Mouse (Mus musculus): ENCODE measurements around the gene Zkscan5. TPM values are rescaled to one million over a fixed set of nuclear protein-coding genes. Genes with fewer than 3 reads are reported as not detected.

The Zkscan5 gene
- polyA plus RNA-seq, 1 experiment from 2014 or later, result 14.0 TPM

- ATAC-seq, result peak; percentile 91
- in situ Hi-C loops (cut with MboI; ENCODE audit: low pct_unique_long_range_greater_than_20kb), result no loop called here
- DNase-seq (ENCODE audit: low read depth, low spot score), result peak; percentile 95
- no peak for TF ChIP-seq CTCF (IDR thresholded peaks at IDR 0.05)
- no peaks in the 10 kb centered on the region for H3K27me3 ChIP-seq
- ChIA-PET POLR2A (interaction anchor here (0.7 to 3.2 kb wide), 6 partner anchors 9 to 49 kb away, joined by 3 to 16 read pairs (median 6); partner anchors contain the start of gene Zkscan5), CTCF (no interaction called here)
Measured at GRCm38 (mm10) chr5:145231367-145231871, 27.1 kb downstream of the Zkscan5 start, which contains the start of gene Zfp655. Gene Zfp655 (plus strand): TSS chr5:145231715.

- ATAC-seq (peak; percentile 48), DNase-seq (ENCODE audit: low read depth, low spot score) (peak; percentile 50)
- CTCF ChIA-PET, result interaction anchor here (2.0 kb wide), 1 partner anchor 7 kb away, joined by 4 read pairs; no protein-coding TSS in a partner anchor
- no peak for TF ChIP-seq CTCF (IDR thresholded peaks at IDR 0.05)
- no peaks in the 10 kb centered on the region for H3K27me3 ChIP-seq
- in situ Hi-C loops (cut with MboI; ENCODE audit: low pct_unique_long_range_greater_than_20kb), result no loop called here
- POLR2A ChIA-PET, result interaction anchor here (0.7 to 3.2 kb wide), 5 partner anchors 9 to 48 kb away, joined by 3 to 16 read pairs (median 7); partner anchors contain the start of gene Zkscan5
Measured at GRCm38 (mm10) chr5:145231893-145232411, 27.6 kb downstream of the Zkscan5 start.

GRCm38 (mm10) chr5:145234636-145235035 lies 30.3 kb downstream of the Zkscan5 start:
- no peaks in the 10 kb centered on the region for H3K27me3 ChIP-seq
- TF ChIP-seq CTCF (IDR thresholded peaks at IDR 0.05), result peak; percentile 78
- DNase-seq (ENCODE audit: low read depth, low spot score), result no peak
- ChIA-PET CTCF (interaction anchor here (1.1 kb wide), 2 partner anchors 13 to 15 kb away, joined by 3 to 4 read pairs; no protein-coding TSS in a partner anchor), POLR2A (no interaction called here)
- in situ Hi-C loops (cut with MboI; ENCODE audit: low pct_unique_long_range_greater_than_20kb), result no loop called here
- no peak for ATAC-seq

- no peaks in the 10 kb centered on the region for H3K27me3 ChIP-seq
- TF ChIP-seq CTCF (IDR thresholded peaks at IDR 0.05), result no peak
- ChIA-PET POLR2A (no interaction called here), CTCF (interaction anchor here (1.4 kb wide), 1 partner anchor 15 kb away, joined by 3 read pairs; no protein-coding TSS in a partner anchor)
- ATAC-seq, result no peak
- DNase-seq (ENCODE audit: low read depth, low spot score), result no peak
- in situ Hi-C loops (cut with MboI; ENCODE audit: low pct_unique_long_range_greater_than_20kb), result no loop called here
Measured at GRCm38 (mm10) chr5:145249520-145249919, 45.2 kb downstream of the Zkscan5 start.

Other genes with a start within 250 kb of the Zkscan5 start
- gene Smurf1, start 238.7 kb upstream of the Zkscan5 start, polyA plus RNA-seq (2021), result 50.0 TPM
- gene Gm4871, start 171.8 kb upstream of the Zkscan5 start, polyA plus RNA-seq (2021), result not detected
- not detected for gene 1700018F24Rik, start 161.6 kb upstream of the Zkscan5 start, polyA plus RNA-seq (2021)
- gene Arpc1a, start 120.7 kb upstream of the Zkscan5 start, polyA plus RNA-seq (2021), result 164 TPM
- 0.21 TPM for gene Kpna7, start 120.5 kb upstream of the Zkscan5 start, polyA plus RNA-seq (2021)
- 707 TPM for gene Arpc1b, start 90.3 kb upstream of the Zkscan5 start, polyA plus RNA-seq (2021)
- gene Pdap1, start 64.3 kb upstream of the Zkscan5 start, polyA plus RNA-seq (2021), result 188 TPM
- gene Bud31, start 64.2 kb upstream of the Zkscan5 start, polyA plus RNA-seq (2021), result 170 TPM
- 16.9 TPM for gene Ptcd1, start 37.5 kb upstream of the Zkscan5 start, polyA plus RNA-seq (2021)
- gene Cpsf4, start 37.3 kb upstream of the Zkscan5 start, polyA plus RNA-seq (2021), result 33.9 TPM
- 581 TPM for gene Atp5j2, start 12.5 kb upstream of the Zkscan5 start, polyA plus RNA-seq (2021)
- gene Zkscan14, start 2.7 kb upstream of the Zkscan5 start, polyA plus RNA-seq (2021), result 11.6 TPM
- 52.8 TPM for gene Zfp655, start 27.2 kb downstream of the Zkscan5 start, polyA plus RNA-seq (2021)
- gene Zscan25, start 75.9 kb downstream of the Zkscan5 start, polyA plus RNA-seq (2021), result 25.9 TPM
- gene Cyp3a57, start 140.7 kb downstream of the Zkscan5 start, polyA plus RNA-seq (2021), result not detected